Mouse (Mus musculus) T-helper 2 cell (primary cell): Measurements from ENCODE around the gene BC030499.

Experiments used
- in situ Hi-C: fragments of 300-600 bp; cut with MboI, MseI; formaldehyde crosslinking; loops from one replicate; pipeline ENCODE4 v1.15.1; 2025; ENCODE audit warnings: high pct_unique_total_duplicates

BC030499 gene

DNA sequence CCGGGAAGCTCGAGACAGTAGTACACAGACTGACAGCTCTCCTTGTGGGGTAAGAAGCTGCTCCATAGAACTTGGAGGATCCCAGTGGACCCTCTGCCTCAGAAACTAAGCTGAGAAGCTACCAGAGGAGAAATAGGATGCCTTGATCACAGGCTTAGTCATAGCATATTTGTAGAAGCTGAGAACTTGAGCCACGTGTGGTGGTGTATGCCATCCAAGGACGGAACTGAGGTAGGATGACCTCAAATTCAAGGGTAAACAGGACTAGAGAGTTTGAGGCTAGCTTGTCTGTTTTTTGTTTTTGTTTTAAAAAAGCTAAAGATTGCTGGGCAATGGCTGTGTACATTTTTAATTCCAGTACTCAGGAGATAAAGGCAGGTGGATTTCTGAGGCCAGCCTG lies 14.6 kb downstream of the BC030499 start:
- in situ Hi-C loops, result no loop called here

- in situ Hi-C loops, result no loop called here
Measured at GRCm38 (mm10) chr11:78310861-78311511, 20.3 kb downstream of the BC030499 start.

DNA sequence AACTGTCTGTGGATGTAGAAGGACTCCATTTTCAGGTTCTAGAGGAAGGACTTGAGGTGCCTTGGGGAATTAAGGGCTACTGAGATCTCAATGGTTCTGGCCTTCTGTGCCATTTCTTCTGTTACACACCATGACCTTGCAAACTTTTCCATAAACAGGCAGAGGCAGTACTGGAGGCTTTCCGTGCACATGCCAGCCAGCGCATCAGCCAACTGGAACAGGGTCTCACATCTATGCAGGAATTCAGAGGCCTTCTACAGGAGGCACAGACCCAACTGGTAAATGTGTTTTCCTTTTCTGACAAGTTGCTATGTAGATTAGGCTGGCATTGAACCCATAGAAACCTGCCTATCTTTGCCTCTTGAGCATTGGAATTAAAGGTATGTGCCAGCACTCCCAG lies 23.0 kb downstream of the BC030499 start:
- in situ Hi-C loops, result no loop called here

DNA sequence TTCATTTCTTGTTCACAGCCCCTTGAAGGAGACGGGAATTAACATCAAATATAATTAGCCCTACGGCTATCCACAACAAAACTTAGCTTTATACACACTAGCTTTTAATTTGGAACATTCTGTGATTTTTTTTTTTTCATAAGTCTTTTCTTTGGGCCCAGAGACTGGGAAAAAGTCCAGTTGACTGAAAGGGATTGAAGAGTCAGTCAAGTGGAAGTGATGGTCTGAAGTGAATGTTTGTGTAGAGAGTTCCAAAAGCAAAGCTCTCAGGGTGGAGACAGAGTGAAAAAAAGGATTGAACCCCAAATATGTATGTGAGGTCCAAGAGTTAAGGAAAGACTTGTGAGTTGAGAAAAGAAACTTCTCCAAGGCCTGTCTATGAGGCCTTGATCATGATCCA lies 27.8 kb downstream of the BC030499 start:
- in situ Hi-C loops, result no loop called here

DNA sequence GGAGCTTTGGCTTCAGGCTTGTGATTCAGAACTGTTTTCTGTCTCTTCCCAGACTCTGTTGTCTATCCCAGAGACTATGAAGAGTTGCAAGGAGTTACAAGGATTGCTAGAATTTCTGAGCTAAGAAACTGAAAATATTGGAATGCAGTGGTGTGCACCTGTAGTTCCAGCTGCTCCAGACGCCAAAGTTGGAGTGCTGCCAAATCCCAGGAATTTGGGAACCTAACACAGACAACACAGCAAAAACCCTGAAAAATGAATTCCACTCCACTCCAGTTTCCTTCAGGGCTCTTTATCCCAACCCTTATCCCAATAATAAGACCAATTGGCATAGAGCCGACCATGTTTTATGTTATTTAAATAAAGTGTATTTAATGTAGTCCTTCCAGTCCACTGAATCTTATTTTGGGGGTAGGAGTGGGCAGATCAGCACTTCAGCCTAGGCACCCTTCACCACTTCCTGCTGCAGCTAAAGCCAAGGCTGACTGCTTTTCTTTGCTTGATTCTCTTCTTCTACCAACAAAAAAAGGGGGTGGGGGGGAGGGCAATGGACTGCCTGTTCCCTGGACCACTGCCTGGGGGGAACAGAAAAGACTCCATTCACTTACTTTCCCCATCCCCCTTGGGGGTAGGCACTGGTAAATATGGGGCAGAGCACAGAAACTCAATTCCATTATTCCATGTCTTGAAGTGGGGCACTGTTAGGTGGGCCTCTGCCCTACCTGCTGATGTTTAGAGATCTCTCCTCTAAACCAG lies 31.6 kb downstream of the BC030499 start:
- in situ Hi-C loops, result no loop called here

GRCm38 (mm10) chr11:78322860-78323259 lies 32.2 kb downstream of the BC030499 start, which contains the start of gene Aldoc:
TSS of gene Aldoc (plus strand) at chr11:78322968.
- in situ Hi-C loops, result no loop called here

DNA sequence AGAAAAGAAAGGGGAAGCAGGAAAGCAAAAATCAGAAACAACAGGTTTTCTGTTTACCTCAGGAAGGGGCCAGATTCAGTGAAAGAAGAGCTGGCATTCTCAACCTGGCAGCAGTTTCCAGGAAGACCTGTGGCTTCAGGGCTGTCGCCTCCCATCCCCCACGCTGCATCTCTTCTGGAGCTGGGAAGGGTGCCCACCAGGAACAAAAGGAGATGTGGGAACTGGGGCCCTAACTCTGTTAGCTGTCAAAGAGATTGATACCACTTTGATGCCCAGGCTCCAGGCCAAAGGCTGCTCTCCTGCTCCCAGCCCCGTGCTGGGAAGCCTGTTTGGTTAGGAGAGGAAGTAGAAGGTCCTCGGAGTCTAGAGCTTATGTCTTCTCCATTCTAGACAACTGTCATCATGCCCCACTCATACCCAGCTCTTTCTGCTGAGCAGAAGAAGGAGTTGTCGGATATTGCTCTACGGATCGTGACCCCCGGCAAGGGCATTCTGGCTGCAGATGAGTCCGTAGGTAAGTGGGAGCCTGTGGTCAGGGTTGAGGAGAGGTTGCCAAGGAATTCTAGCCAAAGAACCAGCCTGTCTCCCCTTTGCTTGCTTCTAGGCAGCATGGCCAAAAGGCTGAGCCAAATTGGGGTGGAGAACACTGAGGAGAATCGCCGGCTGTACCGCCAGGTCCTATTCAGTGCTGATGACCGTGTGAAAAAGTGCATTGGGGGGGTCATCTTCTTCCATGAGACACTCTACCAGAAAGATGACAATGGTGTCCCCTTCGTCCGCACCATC lies 33.6 kb downstream of the BC030499 start:
- in situ Hi-C loops, result no loop called here

- in situ Hi-C loops, result no loop called here
Measured at GRCm38 (mm10) chr11:78324965-78325364, 34.3 kb downstream of the BC030499 start.

DNA sequence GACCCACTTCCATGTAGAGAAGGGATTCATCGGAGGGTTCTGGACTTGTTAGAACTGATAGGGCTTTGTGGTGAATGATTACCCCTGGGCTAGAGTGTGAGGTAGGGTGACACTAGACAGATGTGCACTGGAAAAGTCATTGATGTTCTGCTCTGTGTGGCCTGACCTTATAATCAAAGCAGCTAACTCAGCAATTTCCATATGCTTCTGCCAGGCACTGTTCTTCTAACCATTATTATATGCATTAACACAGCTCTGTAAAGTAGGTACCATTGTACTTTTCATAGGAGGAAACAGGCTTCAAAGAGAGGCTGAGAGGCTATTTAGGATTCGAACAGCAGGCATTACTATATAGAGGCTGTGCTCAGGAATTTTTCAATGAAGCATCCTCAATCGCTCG lies 36.6 kb downstream of the BC030499 start:
- in situ Hi-C loops, result no loop called here

- in situ Hi-C loops, result no loop called here
Measured at GRCm38 (mm10) chr11:78327634-78328511, 37.2 kb downstream of the BC030499 start, which contains the start of gene Pigs. TSS of gene Pigs (plus strand) at chr11:78328415.

DNA sequence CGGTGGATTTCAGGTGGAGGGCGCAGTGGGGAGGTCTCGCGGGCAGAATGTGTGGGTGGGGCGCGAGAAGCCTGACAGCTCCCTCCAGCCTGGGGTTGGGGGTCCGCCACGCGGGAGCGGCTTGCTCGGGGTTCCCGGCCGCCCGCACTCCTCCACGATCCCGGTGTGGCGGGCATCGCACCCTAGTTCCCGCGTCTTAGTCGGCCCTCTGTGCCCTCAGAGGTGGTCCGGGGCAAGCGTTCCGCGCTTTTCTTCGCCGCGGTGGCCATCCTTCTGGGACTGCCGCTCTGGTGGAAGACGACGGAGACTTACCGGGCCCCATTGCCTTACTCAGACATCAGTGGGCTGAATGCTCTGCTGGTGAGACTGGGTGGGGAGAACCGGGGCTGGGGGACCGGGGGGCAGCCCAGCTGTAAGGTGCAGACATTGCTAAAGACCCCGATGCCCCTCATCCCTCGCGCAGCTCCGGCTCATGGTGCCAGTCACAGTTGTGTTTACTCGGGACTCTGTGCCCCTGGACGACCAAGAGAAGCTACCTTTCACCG lies 37.9 kb downstream of the BC030499 start:
- in situ Hi-C loops, result no loop called here

GRCm38 (mm10) chr11:78332676-78333075 lies 42.0 kb downstream of the BC030499 start:
- in situ Hi-C loops, result no loop called here

- in situ Hi-C loops, result no loop called here
Measured at GRCm38 (mm10) chr11:78333992-78334391, 43.4 kb downstream of the BC030499 start.

- in situ Hi-C loops, result no loop called here
Measured at GRCm38 (mm10) chr11:78337040-78337439, 46.4 kb downstream of the BC030499 start.

DNA sequence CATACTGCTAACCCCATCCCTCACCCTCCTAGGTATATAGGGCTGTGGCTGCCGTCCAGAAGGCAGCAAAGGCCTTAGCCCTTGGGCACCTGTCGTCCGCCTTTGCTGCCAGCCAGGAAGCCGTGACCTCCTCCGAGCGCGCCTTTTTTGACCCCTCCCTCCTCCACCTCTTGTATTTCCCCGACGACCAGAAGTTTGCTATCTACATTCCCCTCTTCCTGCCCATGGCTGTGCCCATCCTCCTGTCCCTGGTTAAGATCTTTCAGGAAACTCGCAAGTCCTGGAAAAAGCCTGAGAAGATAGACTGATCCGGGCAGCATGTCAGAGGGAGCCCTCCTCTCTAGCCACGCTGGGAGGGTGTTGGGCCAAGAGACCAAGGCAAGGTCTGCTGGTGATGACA lies 51.1 kb downstream of the BC030499 start:
- in situ Hi-C loops, result no loop called here

- in situ Hi-C loops, result no loop called here
Measured at GRCm38 (mm10) chr11:78343381-78344327, 53.0 kb downstream of the BC030499 start, which contains the start of gene Unc119. TSS of gene Unc119 (plus strand) at chr11:78343482.

GRCm38 (mm10) chr11:78344328-78344889 lies 53.8 kb downstream of the BC030499 start:
- in situ Hi-C loops, result no loop called here

GRCm38 (mm10) chr11:78344890-78345715 lies 54.5 kb downstream of the BC030499 start:
- in situ Hi-C loops, result no loop called here

- in situ Hi-C loops, result no loop called here
Measured at GRCm38 (mm10) chr11:78345801-78346200, 55.2 kb downstream of the BC030499 start.
